In the genomic region with DNA sequence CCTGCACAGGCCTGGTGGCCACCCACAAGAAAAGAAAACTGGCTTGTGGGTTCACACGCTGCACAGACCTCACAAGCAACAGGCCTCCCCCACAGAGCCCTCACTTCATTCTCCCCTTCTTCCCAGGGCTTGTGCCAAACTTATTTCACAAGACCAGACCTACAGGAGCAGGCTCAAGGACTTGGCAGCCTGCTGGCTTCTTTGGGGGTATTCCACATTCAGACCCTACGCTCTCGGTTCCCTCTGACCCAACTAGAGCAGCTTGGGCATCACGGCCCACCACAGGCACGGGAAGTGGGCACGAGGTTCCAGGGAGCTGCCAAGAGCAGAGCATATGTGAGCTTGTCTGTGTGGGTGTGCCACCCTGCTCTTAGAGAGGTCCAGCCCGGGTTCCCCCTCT, we compare ENCODE assay signal across 14 mouse cellular contexts. TPM values are rescaled to one million over a fixed set of nuclear protein-coding genes. Genes with fewer than 3 reads are reported as not detected.
DNase-seq lines count a peak whose midpoint lies in the region; ATAC-seq lines count a peak whose summit lies in the region.
"Had no signal": no experiment of that assay in that cellular context is flagged by ENCODE, and none has a peak within 500 bp of the region (broad histone marks: within the 10 kb centered on the region; RNA-seq: fewer than 3 reads in every experiment).

No protein-coding gene starts in this region.

- H3K4me3 ChIP-seq in hindbrain, embryonic 10.5 days, result no peak overlapping the region
- H3K4me3 ChIP-seq in hindbrain, embryonic 12.5 days, result no peak overlapping the region

- WGBS in hindbrain, embryonic 10.5 days, result 87% methylated on average over 7 of the region's 7 CpGs
- WGBS in hindbrain, embryonic 12.5 days, result 87% methylated on average over 7 of the region's 7 CpGs

- peak overlapping the region; percentile 9; the same call in 1 of the 2 replicates for H3K27ac ChIP-seq in hindbrain, embryonic 10.5 days
- no peak overlapping the region for H3K27ac ChIP-seq in hindbrain, embryonic 12.5 days

- H3K36me3 ChIP-seq in hindbrain, embryonic 10.5 days, result no peaks in the 10 kb centered on the region
- H3K36me3 ChIP-seq in hindbrain, embryonic 12.5 days, result no peaks in the 10 kb centered on the region

- no peak overlapping the region for H3K4me2 ChIP-seq in hindbrain, embryonic 12.5 days (replicated peaks)

- H3K4me1 ChIP-seq in hindbrain, embryonic 10.5 days (replicated peaks), result peaks cover 80% of the 10 kb centered on the region
- peaks cover 35% of the 10 kb centered on the region for H3K4me1 ChIP-seq in hindbrain, embryonic 12.5 days

- H3K27me3 ChIP-seq in hindbrain, embryonic 10.5 days (ENCODE audit: insufficient read depth, poor library complexity, severe bottlenecking), result peaks cover 13% of the 10 kb centered on the region
- peaks cover 22% of the 10 kb centered on the region for H3K27me3 ChIP-seq in hindbrain, embryonic 12.5 days

- H3K9ac ChIP-seq in hindbrain, embryonic 12.5 days, result no peak overlapping the region

- no peaks in the 10 kb centered on the region for H3K9me3 ChIP-seq in hindbrain, embryonic 10.5 days
- no peaks in the 10 kb centered on the region for H3K9me3 ChIP-seq in hindbrain, embryonic 12.5 days (replicated peaks)

- DNase-seq in adrenal gland, adult 2 months, result peak; percentile 57
- no peak for DNase-seq in adrenal gland, adult 18-20 months (ENCODE audit: low spot score in 2 of 2)
- no peak for DNase-seq in hindbrain, embryonic 10.5 days (ENCODE audit: low spot score)
- peak; percentile 97 for DNase-seq in fibroblast of lung, adult 2 months (ENCODE audit: low read depth)
- peak; percentile 77 for DNase-seq in lung, postnatal 10 days
- DNase-seq in thymus, postnatal 14 days, result no peak
- DNase-seq in gastrocnemius, postnatal 25 days, result no peak
- DNase-seq: embryo, embryonic 11 days; kidney, postnatal 10 days; midbrain, embryonic 14.5 days; right cerebral cortex, adult 18-20 months; thymus, postnatal 4 days had no signal

- no peak for ATAC-seq in hindbrain, embryonic 12.5 days (ENCODE audit: low FRiP score)

RNA-seq across cellular contexts. Expression of a gene that starts 9.2 kb away (rescaled TPM):
- 10 to 100 TPM in 1 of 2 experiments, 1 to 10 TPM in 1; 8.2 to 22.7 TPM for total RNA-seq in adrenal gland, adult 2 months (2021)
- 41.1 and 56.8 TPM in 2 replicates for polyA plus RNA-seq in adrenal gland, adult 2 months (2012; rRNA removed)
- 10 to 100 TPM; 12.1 to 17.6 TPM for total RNA-seq in adrenal gland, adult 18-20 months (2021)
- polyA plus RNA-seq in hindbrain, embryonic 10.5 days (2016; fragmentation: Nextera tagmentation; extraction: Ambion mirVana), result 3.8 and 6.6 TPM in 2 replicates
- polyA plus RNA-seq in hindbrain, embryonic 12.5 days (2016; fragmentation: Nextera tagmentation; extraction: Ambion mirVana), result 3.7 and 4.5 TPM in 2 replicates
- total RNA-seq in gastrocnemius, postnatal 25 days (2021), result 1 to 10 TPM; 6.3 to 7.5 TPM

RNA-seq across cellular contexts. Expression of a gene that starts 31.4 kb away (rescaled TPM):
- not detected for total RNA-seq in adrenal gland, adult 2 months (2021)
- 0.40 TPM in 1 of 2 replicates, not detected in the other for polyA plus RNA-seq in adrenal gland, adult 2 months (2012; rRNA removed)
- not detected for total RNA-seq in adrenal gland, adult 18-20 months (2021)
- polyA plus RNA-seq in hindbrain, embryonic 10.5 days (2016; fragmentation: Nextera tagmentation; extraction: Ambion mirVana), result not detected in 2 replicates
- polyA plus RNA-seq in hindbrain, embryonic 12.5 days (2016; fragmentation: Nextera tagmentation; extraction: Ambion mirVana), result 0.15 TPM in 1 of 2 replicates, not detected in the other
- total RNA-seq in gastrocnemius, postnatal 25 days (2021), result not detected
- total RNA-seq: gastrocnemius, postnatal 4 days had no signal

RNA-seq across cellular contexts. Expression of a gene that starts 35.7 kb away (rescaled TPM):
- 10 to 100 TPM; 10.2 to 14.2 TPM for total RNA-seq in adrenal gland, adult 2 months (2021)
- polyA plus RNA-seq in adrenal gland, adult 2 months (2012; rRNA removed), result 13.0 and 14.1 TPM in 2 replicates
- 10 to 100 TPM; 12.5 to 13.2 TPM for total RNA-seq in adrenal gland, adult 18-20 months (2021)
- polyA plus RNA-seq in hindbrain, embryonic 10.5 days (2016; fragmentation: Nextera tagmentation; extraction: Ambion mirVana), result 0.47 and 1.2 TPM in 2 replicates
- 0.34 and 0.43 TPM in 2 replicates for polyA plus RNA-seq in hindbrain, embryonic 12.5 days (2016; fragmentation: Nextera tagmentation; extraction: Ambion mirVana)
- total RNA-seq in gastrocnemius, postnatal 25 days (2021), result under 1 TPM in 1 of 2 experiments, not detected in 1; 0.35 TPM

RNA-seq across cellular contexts. Expression of a gene that starts 36.4 kb away (rescaled TPM):
- total RNA-seq in adrenal gland, adult 2 months (2021), result 10 to 100 TPM; 24.9 to 26.7 TPM
- polyA plus RNA-seq in adrenal gland, adult 2 months (2012; rRNA removed), result 21.8 and 24.6 TPM in 2 replicates
- 10 to 100 TPM; 27.6 to 29.0 TPM for total RNA-seq in adrenal gland, adult 18-20 months (2021)
- 8.9 and 10.8 TPM in 2 replicates for polyA plus RNA-seq in hindbrain, embryonic 10.5 days (2016; fragmentation: Nextera tagmentation; extraction: Ambion mirVana)
- 23.6 and 27.6 TPM in 2 replicates for polyA plus RNA-seq in hindbrain, embryonic 12.5 days (2016; fragmentation: Nextera tagmentation; extraction: Ambion mirVana)
- 10 to 100 TPM; 17.9 to 20.4 TPM for total RNA-seq in gastrocnemius, postnatal 25 days (2021)

RNA-seq across cellular contexts. Expression of a gene that starts 36.5 kb away (rescaled TPM):
- total RNA-seq in adrenal gland, adult 2 months (2021), result 10 to 100 TPM; 24.8 to 46.8 TPM
- 54.3 and 62.4 TPM in 2 replicates for polyA plus RNA-seq in adrenal gland, adult 2 months (2012; rRNA removed)
- 10 to 100 TPM; 26.0 to 42.7 TPM for total RNA-seq in adrenal gland, adult 18-20 months (2021)
- polyA plus RNA-seq in hindbrain, embryonic 10.5 days (2016; fragmentation: Nextera tagmentation; extraction: Ambion mirVana), result 3.5 and 3.8 TPM in 2 replicates
- polyA plus RNA-seq in hindbrain, embryonic 12.5 days (2016; fragmentation: Nextera tagmentation; extraction: Ambion mirVana), result 4.5 and 5.9 TPM in 2 replicates
- 10 to 100 TPM in 1 of 2 experiments, 1 to 10 TPM in 1; 7.5 to 14.7 TPM for total RNA-seq in gastrocnemius, postnatal 25 days (2021)

Comparison
In these comparisons a context has a peak if more than half of its experiments do, and no peak if none do; other contexts are left out.
1. DNase-seq: peak in adrenal gland, adult 2 months (single experiment), fibroblast of lung, adult 2 months (single experiment) and lung, postnatal 10 days (single experiment); none in adrenal gland, adult 18-20 months (0 of 2), hindbrain, embryonic 10.5 days (single experiment), thymus, postnatal 14 days (single experiment) and gastrocnemius, postnatal 25 days (single experiment).
2. RNA of a gene that starts 35.7 kb away (total RNA-seq): 10.2 to 14.2 TPM in adrenal gland, adult 2 months and 12.5 to 13.2 TPM in adrenal gland, adult 18-20 months; 0.35 TPM in gastrocnemius, postnatal 25 days; every median in the first group is over 4 times any median in the second.